Mouse (Mus musculus): ENCODE data around the gene Socs3.

The Socs3 gene

DNA sequence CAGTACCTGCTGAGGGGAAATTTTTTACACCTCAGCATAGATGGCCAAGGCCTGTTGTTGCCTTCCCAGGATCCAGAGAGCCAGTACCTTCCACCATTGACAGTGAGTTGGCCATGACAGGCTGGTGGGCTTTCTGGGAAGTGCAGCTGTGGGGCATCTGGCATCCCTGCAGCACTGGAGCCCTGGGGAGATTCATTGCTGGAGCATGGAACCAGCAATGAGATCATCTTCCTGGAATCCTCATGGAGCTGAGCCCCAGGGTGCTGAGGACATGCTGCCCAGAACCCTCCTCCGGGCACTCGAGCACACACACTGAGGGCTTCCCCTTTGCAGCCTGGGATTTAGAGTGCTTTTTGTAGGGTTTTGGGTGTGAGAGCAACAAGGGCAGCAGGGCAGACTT, 25.4 kb upstream of the Socs3 start:
- 49% methylated on average over 2 of the region's 2 CpGs for WGBS

DNA sequence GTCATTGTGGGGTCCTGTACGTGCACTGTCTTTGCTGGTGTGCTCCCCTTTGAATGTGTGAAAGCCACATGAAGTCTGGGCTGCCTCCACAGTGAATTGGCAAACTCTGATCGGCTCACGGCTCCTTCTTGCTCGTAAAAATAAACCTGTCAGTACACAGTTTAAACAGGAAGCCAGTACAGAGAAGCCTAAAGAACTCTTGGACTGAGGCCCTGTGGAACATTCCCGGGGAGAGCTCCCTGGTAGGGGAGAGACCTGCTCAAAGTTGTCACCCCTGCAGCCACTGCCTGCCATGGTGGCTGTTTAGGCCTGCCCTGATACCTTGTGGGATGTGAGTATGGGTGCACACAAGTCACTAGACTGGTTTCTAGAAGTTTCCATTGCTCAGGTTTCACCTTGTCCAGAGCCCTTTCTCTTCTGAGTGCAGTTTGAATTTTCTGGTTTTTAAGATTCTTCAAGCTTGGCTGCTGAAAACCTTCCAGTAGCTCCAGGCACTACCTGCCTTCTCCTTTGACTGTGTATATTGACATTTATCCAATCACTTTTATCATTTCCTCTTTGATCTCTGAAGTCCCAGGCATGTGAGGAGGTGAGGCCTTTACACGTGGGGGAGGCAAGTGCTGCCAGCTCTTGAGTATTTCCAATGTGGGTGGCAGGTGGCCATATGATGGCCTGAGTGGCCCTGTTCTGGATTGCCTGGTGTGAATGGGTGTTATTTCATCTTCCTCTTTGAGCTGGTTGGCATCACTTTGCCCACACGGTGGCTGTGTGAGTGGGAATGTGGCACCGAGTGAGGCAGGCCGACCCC, 24.6 kb upstream of the Socs3 start:
- WGBS: 29% methylated on average over 9 of the region's 9 CpGs

DNA sequence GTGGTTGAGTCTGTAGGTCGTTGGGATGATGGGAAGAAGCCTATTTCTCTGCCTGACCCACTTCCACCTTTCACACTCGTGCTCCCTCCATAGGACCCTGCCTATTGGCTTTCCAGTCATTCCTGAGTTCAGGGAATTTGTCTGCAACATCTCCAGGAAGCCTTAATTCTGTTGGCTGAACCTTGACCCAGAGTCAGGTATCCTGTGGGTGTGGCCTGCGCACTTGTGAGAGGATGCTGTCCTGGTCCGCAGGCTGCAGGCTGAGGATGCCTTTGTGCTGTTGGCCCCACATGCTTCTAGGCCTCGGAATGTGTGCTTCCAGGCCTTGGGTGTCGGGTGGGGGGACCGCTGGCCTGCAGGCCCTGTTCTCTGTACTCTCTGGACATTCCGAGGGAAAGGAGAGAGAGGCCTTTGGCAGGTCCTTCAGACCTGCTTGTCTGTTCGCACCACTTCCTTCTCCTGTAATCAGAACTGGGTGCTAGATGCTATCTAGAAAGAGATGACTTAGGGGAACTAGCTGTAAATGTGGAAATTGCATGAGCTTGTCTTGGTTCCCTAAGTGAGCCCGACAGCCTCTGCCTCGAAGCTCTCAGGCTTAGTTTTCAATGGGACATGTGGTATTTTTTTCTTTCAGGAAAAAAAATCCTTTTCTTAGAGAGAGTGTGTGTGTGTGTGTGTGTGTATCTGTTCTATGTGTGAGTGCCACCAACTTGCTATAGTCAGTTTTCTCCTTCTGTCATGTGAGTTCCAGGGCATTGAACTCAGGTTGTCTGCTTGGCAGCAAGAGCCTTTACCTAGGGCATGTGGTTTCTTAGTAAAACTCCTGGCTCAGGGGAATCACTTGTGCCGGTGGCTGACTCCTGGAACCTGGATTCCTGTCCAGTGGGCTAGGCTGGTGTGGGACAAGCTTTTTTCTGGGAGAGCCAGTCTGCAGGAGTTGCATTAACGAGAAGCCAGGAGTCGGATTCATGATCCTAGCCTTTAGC, 23.6 kb upstream of the Socs3 start:
- WGBS: 58% methylated on average over 14 of the region's 14 CpGs

DNA sequence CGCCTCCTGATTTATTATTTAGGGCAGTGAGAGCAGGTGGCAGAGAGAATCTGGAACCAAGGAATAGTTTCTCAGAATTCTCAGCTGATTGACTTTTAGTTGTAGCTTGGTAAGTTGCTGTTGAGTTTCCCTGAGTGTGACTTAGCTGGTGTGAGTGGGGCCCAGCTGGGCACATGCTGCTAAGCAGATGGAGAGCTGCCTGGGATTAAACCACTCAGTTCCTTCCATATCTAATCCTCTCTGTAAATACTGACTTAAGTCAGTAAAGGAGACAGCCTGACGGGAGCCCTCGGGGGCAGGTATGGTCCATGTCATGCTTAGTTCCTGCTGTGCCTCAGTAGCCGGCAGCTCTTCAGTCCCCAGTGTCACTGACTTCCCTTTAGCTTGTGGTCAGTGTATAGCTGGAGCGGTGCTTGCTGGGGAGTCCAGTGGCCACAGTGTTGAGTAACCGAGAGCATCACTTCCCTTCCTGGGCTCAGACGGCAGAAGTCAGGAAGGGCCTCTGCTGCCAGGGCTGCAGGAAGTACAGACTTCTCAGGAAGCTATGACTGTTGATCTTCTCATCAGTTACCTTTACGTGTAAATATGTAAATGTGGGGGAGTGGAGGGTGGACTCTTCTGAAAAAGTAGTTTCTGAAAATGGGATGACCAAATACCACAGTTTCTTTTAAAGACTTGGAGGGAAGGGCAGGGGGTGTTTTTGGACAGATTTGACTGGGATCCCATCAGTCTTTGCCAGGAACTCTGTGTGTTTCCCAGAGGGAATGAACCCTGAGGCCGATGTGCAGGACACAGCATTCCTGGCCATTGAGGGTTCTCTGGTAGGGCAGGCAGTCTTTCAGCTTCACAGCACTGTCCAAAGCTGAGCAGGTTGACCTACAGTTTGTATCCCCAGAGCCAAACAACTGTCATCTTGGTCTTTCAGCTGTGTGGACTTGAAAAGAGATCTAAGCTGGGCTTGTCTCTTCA, 21.9 kb upstream of the Socs3 start:
- 57% methylated on average over 9 of the region's 9 CpGs for WGBS

DNA sequence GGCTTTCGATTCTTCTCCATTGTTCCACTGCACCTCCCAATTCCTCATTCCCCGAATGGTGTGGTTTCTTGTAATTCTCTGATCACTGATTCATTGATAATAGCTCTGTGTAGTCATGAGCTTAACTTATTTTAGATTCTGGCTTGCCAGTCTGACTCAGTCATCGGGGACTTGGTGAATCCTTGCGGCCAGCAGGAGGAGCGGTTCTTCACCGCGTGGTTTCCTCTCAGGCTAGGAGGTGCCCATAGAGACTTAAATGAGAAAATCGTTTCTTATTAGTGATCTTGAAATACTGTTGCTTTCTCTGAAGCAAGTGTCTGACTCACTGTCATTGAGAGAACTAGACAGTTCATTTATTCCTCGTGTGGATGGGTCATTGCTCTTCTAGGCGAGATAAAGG, 20.1 kb upstream of the Socs3 start:
- 32% methylated on average over 10 of the region's 10 CpGs for WGBS

DNA sequence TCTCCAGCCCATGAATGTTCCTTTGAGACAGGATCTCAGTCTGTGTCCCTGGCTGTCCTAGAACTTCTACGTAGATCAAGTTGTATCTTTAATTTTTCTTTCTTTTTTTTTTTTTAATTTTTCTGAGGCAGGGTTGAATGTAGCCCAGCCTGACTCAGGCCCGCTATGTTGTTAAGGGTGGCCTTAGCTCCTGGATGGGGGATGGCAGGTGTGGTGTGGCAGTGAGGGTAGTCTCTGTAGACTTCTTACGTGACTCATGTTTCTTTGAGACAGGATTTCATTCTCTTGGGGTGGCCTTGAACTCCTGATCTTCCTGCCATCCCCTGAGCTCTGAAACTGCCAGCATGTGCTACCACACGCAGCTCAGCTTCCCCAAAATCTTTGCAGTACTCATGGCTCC, 19.4 kb upstream of the Socs3 start:
- 83% methylated on average over 4 of the region's 4 CpGs for WGBS

DNA sequence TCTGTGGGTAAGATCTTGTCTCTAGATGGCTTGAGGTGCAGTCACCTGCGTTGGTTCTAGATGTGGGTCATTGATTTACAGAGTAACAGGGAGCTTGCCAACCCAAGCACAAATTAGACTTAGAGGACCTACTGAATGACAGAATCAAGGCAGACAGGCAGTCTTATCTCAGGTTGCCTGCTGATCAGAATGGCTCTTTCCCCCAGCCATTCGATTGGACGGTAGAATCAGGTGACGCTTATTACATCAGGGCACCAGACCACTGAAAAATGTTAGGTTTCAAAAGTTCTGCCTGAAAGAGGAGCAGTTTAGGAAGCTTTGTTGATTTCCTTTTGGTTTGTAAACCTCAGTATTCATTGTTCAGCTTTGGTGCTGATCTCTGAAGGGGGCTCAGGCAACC, 18.1 kb upstream of the Socs3 start:
- 68% methylated on average over 4 of the region's 4 CpGs for WGBS

DNA sequence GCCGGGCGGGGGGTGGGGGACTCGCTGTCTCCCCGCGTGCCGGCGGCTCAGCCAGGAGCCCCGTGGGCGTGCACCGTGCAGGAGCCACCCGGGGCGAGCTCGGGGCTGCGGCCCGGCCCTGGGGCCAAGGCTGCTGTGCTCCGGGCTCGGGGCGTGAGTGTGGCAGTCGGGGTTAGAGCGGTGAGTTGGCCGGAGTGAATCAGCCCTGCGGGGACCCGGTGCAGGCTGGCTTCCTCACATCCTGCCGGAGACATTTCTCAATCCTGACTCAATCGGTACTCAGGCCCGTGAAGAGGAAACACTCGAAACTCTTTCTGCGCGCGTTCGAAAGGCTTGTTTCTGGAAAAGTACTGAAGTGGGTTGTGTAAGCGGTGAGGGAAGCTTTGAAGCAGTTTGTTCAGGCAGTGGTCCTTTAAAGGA, 17.2 kb upstream of the Socs3 start:
- under 1% methylated on average over 32 of the region's 32 CpGs for WGBS

DNA sequence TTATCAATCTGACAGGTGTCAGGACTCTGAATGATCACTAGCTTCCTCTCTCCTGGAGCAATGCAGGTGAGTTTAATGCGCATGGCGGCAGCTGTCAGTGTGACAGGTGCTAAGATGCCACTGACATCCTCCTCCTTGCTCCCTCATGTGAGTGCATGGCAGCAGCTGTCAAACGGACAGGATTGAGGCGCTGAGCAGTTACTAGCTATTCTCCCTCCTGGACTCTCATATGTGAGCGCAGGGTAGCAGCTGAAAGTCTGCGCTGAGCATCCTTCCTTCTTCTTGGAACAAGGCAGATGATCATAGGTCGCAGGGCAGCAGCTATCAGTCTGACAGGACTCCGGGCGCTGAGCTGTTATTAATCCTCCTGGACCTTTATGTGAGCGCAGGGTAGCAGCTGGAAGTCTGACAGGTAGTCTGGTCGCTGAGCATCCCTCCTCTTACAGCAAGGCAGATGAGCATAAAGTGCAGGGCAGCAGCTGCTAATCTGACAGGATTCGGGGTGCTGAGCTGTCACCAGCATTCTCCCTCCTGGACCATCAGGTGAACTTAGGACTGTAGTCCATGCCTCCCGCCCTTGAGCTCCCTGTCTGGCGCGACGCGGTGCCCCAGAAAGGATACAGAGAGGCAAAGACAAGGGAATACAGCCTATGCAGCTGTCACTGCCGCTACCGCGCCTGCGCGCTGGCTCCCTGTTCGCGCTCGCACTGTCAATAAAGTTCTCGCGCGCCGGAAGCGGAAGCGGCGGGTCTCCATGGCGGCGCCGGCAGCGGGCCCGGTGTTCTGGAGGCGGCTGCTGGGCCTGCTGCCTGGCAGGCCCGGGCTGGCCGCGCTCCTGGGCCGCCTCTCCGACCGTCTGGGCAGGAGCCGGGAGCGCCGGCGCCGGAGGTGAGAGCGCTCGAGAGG, 16.5 kb upstream of the Socs3 start, which contains the start of gene Pgs1:
Gene Pgs1 (plus strand): TSS at position 167 of the 906 bp plus-strand sequence.
- 4% methylated on average over 51 of the region's 51 CpGs for WGBS

DNA sequence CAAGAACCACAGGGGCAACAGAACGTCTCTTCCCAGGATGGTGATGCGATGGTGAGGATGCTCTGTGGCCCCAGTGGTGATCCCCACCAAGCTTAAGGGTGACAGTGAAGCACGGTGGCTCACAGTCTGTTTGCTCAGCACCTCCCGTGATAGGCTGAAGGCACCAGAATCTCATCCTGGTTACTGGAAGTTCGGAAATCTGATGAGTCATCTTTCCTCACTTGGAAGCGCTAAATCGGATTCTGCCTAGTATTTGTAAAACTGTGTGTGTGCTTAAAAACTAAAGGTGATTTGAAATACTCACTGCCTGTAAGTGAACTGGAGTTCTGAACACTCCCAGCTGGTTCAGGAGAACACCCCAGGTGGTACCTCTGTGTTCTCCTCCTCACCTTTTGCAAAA, 13.9 kb upstream of the Socs3 start:
- WGBS: 44% methylated on average over 7 of the region's 7 CpGs

DNA sequence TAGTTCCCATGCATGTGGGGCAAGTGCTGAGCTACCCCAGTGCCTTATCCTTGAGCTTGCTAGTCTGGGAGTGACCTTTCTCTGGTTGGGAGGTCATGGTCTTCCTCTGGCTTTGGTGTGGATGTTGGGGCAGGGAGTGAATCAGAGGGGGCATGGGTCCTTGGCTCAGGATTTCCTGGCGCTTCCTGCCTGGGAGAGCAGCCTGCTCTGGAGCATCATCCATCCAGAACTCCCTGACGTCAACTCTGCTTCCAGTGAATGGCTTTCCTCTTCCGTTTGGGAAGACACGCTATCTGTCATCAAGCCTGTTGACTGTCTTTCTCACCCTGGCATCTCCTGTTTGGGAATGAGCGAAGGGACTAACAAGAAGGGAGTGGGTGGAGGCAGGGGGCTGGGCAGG, 12.6 kb upstream of the Socs3 start:
- 69% methylated on average over 5 of the region's 5 CpGs for WGBS

DNA sequence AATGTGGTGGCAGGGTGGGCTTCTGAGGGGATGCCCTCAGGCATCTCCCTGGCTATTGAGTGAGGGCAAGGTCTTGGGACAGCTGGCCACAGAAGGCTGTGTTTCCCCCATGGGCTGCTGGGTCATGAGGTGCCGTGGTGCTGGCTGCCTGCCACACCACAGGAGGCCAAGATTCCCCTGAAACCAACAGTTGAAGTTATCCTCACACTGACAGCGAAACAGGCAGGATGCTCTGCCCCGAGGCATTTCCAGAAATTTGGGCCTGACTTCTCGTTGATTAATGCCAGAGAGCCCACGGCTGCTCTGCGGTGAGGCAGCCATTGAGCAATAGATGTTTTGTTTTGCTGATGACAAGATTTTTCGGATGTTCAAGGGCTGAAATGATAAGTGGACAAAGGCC, 9.5 kb upstream of the Socs3 start:
- WGBS: 76% methylated on average over 7 of the region's 7 CpGs

DNA sequence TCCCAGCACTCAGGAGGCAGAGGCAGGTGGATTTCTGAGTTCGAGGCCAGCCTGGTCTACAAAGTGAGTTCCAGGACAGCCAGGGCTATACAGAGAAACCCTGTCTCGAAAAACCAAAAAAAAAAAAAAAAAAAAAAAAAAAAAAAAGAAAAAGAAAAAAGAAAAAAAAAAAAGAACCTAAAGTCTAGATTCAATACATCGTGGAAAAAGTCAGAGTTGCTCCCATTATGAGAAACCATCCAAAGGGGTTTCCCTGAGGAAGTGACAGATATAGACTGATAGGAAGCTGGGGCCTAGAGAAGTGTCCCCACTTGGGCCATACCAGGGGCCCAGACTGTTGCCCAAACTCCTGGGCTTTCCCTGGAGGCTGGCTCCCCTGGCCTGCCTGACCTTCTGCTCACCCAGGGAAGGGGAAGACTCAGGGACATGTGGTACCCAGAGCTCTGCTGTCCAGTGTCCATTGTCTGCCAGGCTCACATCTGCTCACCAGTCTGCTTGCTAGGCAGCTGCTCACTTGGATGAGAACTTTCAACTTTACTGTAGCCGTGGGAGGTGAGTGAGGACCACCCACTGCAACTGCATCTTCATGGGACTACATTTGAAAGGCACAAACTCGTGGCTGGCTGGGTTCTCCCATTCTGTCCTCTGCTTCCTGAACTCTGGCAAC, 8.0 kb upstream of the Socs3 start:
- WGBS: 76% methylated on average over 4 of the region's 5 CpGs

DNA sequence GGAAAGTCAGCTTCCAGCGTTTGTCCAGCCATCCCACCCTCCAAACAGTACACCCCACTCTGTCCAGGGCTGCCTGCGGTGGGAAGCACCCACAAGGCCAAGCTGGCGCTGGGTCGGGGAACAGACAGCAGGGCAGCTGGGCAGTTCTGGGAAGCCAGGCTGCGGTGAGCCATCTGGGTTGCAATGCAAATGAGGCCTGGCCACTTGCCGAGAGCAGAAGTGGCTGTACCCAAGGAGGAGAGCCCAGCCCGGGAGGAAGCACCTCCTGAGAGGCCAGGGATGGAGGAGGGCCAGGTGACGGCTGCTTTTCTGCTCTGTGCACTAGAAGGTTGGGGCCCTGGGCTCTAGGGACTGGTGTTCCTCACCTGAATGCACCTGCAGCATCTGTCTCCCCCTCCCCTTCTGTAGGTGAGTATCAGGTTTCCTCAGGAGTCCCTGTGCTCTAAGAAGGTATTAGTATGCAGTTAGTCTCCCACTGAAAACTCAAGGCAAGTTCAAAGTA, 6.3 kb upstream of the Socs3 start:
- 23% methylated on average over 8 of the region's 8 CpGs for WGBS

DNA sequence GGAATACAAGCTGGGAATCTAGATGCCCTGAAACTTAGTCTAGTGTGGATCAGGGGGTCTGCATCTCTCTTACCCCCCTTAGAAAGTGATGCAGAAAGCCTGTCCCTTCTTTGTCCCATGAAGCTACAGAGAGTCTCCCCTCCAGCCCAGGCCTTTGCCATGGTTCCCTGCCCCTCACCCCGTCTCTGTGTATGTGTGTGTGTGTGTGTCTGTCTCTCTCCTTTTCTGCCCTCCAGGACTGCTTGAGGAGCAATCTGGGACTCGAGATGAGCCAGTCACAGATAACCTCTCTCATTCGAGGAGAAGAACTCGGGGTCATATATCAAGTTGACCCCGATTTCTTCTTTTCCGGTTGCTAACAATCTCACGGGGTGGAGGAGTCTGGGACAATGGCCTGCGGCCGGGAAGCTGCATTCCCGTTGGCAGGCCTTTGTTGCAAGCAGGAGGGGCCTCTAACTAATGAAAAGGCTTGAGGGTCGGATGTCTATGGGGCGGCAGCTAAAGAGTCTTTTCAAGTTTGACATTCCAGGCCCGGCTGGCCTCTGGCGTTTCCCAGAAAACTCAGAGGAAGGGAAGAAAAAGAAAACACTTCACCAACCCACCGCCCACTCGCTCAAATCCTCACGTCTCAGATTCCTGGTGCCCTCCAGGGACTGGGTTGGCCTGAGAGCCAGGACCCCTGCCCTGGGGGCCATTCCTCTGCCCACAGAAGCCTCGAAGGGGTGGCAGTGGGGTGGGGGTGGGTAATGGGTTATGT, 5.5 kb upstream of the Socs3 start:
- WGBS: 43% methylated on average over 18 of the region's 18 CpGs

DNA sequence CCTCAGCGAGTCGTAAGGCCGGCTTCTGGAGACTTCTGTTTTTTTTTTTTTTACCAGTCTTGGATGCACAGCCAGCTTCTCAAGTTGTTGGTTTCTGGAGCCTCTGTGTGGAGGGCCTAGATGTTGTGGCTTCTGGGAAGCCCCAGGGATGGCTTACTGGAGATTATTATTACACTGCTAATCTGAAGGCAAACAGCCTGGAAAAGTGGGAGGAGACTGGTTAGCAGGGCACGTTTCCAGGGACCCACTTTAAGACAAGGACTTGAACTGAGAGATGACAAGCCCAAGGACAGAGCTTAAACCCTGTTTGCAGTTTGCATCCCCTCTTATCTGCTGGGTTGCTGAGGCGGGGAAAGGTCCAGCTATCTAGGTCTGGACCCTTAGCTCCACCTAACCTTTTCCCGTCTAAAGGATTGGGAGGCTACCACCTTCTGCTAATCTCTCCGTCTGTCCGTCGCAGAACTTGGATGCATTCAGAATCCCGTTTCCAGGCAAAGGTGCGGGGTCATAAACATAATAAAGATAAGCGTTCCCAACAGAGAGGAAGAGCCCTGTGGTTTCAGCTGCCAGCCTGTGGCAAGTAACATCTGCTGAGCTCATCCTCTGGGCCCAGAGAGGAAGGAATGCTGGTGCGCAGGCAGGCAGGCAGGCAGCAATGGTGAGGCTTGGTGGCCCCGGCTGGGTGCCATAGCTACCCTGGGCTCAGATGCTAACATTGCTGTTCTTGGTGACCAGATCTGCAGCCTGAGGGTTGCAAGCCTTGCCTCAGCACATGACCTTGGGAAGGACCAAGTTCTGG, 4.7 kb upstream of the Socs3 start:
- 83% methylated on average over 14 of the region's 14 CpGs for WGBS

DNA sequence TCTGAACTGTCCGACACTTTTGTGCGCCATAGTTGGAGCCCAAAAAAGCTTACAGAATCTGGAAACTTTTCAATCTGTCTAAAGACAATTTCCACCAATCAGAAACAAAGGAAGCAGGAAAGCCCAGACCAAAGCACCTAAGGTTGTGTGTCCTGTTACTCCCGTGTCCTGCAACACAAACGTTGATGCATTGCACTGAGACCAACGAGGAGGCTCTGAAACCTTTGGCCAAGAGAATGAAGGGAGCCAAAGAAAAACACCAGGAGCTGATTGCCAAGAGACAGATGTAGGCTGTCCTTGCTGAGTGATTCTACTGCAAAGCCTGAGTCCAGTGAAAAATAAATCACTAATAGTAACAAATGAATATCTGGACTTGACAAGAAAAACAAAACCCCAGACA, 3.7 kb upstream of the Socs3 start:
- WGBS: 66% methylated on average over 5 of the region's 5 CpGs
